Mouse (Mus musculus): Measurements from ENCODE around the gene Calcoco1.

DNA sequence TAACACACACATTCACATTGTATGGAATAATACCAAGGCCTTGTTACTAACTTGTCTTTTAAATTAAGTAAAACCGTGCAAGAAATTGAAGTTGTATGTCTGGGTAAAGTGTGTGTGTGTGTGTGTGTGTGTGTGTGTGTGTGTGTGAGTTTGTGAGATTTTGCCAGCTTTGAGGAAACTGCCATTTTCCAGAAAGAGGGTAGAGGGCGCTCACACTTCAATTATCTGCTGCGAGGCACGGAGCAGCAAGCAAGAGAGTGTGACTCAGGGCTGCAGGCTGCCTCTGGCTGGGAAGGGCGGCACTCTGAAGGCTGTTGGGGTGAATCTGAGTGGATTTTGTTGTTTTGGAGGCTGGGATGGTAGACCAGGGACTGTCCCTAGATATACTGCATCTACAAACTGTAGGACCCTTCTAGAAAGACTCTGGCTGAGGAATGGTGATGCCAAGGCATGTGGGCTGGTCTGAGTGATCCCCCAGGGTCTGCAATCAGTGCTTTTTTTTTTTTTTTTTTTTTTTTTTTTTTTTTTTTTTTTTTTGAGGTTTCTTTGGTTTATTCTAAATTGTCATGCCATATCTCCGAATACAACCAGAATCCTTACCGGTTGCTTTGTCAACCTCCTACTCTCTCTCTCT, 39.9 kb upstream of the Calcoco1 start:
- TF ChIP-seq HCFC1 (IDR thresholded peaks at IDR 0.05; ENCODE audit: low read depth, low read length) (no peak), JUND (IDR thresholded peaks at IDR 0.05; ENCODE audit: low read depth, low read length) (no peak), CTCF (IDR thresholded peaks at IDR 0.05 in 2 of 3, conservative IDR thresholded peaks at IDR 0.05 in 1 of 3; ENCODE audit: control insufficient read depth in 1 of 3, insufficient read depth in 1 of 3, low read depth in 2 of 3, low read length in 3 of 3, poor library complexity in 1 of 3, severe bottlenecking in 1 of 3) (peak; percentile 48 to 73 (median 59)), POLR2A (IDR thresholded peaks at IDR 0.05; ENCODE audit: control insufficient read depth in 1 of 2, insufficient read depth in 1 of 2, low read depth in 1 of 2, low read length in 2 of 2, poor library complexity in 1 of 2) (no peak), TAL1 (IDR thresholded peaks at IDR 0.05; ENCODE audit: low read length) (no peak), KAT2A (conservative IDR thresholded peaks at IDR 0.05; ENCODE audit: low read depth, low read length) (no peak), SIN3A (IDR thresholded peaks at IDR 0.05; ENCODE audit: low read length) (no peak), EP300 (IDR thresholded peaks at IDR 0.05; ENCODE audit: low read depth in 1 of 2, low read length in 2 of 2) (no peak), POLR2AphosphoS2 (IDR thresholded peaks at IDR 0.05; ENCODE audit: low read length) (no peak), GATA1 (IDR thresholded peaks at IDR 0.05; ENCODE audit: low read depth, low read length) (no peak), MAZ (IDR thresholded peaks at IDR 0.05; ENCODE audit: low read depth, low read length) (no peak), USF2 (IDR thresholded peaks at IDR 0.05; ENCODE audit: borderline replicate concordance in 1 of 2, insufficient read depth in 1 of 2, low read depth in 1 of 2, low read length in 2 of 2) (no peak), MAFK (IDR thresholded peaks at IDR 0.05; ENCODE audit: borderline replicate concordance, low read depth, low read length) (no peak)

Measured in MEL (cell line).